Mouse (Mus musculus): Measurements from ENCODE around the gene Acot7. TPM values are rescaled to one million over a fixed set of nuclear protein-coding genes. Genes with fewer than 3 reads are reported as not detected.

Gene Acot7
- polyA plus RNA-seq, 1 experiment = 523 TPM

- H3K4me3 ChIP-seq (replicated peaks; ENCODE audit: insufficient read depth, low read depth, low read length) = no peak overlapping the region
- 61% methylated on average over 11 of the region's 11 CpGs for WGBS
- H3K27me3 ChIP-seq (ENCODE audit: control insufficient read depth, insufficient read depth, low read length) = no peaks in the 10 kb centered on the region
- no peak for DNase-seq
- H3K27ac ChIP-seq (ENCODE audit: insufficient read depth, low read length) = no peak overlapping the region; the same call in 1 of the 2 replicates
- TF ChIP-seq POLR2A (IDR thresholded peaks at IDR 0.05; ENCODE audit: borderline replicate concordance, insufficient read depth, low read length) (no peak), CTCF (IDR thresholded peaks at IDR 0.05; ENCODE audit: borderline replicate concordance, insufficient read depth, low read depth, low read length) (no peak)
- H3K4me1 ChIP-seq (ENCODE audit: control insufficient read depth, insufficient read depth, low read length) = peaks cover 41% of the 10 kb centered on the region
Observed at GRCm38 (mm10) chr4:152190096-152190653, 12.2 kb downstream of the Acot7 start.

- peak overlapping the region; percentile 35; the same call in 1 of the 2 replicates for H3K27ac ChIP-seq (ENCODE audit: insufficient read depth, low read length)
- no peaks in the 10 kb centered on the region for H3K27me3 ChIP-seq (ENCODE audit: control insufficient read depth, insufficient read depth, low read length)
- H3K4me1 ChIP-seq (ENCODE audit: control insufficient read depth, insufficient read depth, low read length) = peaks cover 36% of the 10 kb centered on the region
- no peak for DNase-seq
- no peak overlapping the region for H3K4me3 ChIP-seq (replicated peaks; ENCODE audit: insufficient read depth, low read depth, low read length)
- WGBS = 68% methylated on average over 5 of the region's 5 CpGs
- TF ChIP-seq CTCF (IDR thresholded peaks at IDR 0.05; ENCODE audit: borderline replicate concordance, insufficient read depth, low read depth, low read length) (no peak), POLR2A (IDR thresholded peaks at IDR 0.05; ENCODE audit: borderline replicate concordance, insufficient read depth, low read length) (no peak)
Observed at GRCm38 (mm10) chr4:152190701-152191100, 12.8 kb downstream of the Acot7 start.

GRCm38 (mm10) chr4:152192569-152192968 lies 14.6 kb downstream of the Acot7 start:
- Histone ChIP-seq H3K27me3 (ENCODE audit: control insufficient read depth, insufficient read depth, low read length) (no peaks in the 10 kb centered on the region), H3K4me1 (ENCODE audit: control insufficient read depth, insufficient read depth, low read length) (peaks cover 31% of the 10 kb centered on the region), H3K4me3 (replicated peaks; ENCODE audit: insufficient read depth, low read depth, low read length) (no peak overlapping the region), H3K27ac (ENCODE audit: insufficient read depth, low read length) (peak overlapping the region; percentile 29; the same call in 1 of the 2 replicates)
- TF ChIP-seq POLR2A (IDR thresholded peaks at IDR 0.05; ENCODE audit: borderline replicate concordance, insufficient read depth, low read length) = no peak
- TF ChIP-seq CTCF (IDR thresholded peaks at IDR 0.05; ENCODE audit: borderline replicate concordance, insufficient read depth, low read depth, low read length) = no peak
- WGBS = 36% methylated on average over 4 of the region's 4 CpGs
- no peak for DNase-seq

- Histone ChIP-seq H3K27me3 (ENCODE audit: control insufficient read depth, insufficient read depth, low read length) (no peaks in the 10 kb centered on the region), H3K4me3 (replicated peaks; ENCODE audit: insufficient read depth, low read depth, low read length) (no peak overlapping the region), H3K4me1 (ENCODE audit: control insufficient read depth, insufficient read depth, low read length) (peaks cover 28% of the 10 kb centered on the region), H3K27ac (ENCODE audit: insufficient read depth, low read length) (no peak overlapping the region)
- WGBS = 66% methylated on average over 3 of the region's 3 CpGs
- DNase-seq = peak; percentile 54 to 73
- TF ChIP-seq CTCF (IDR thresholded peaks at IDR 0.05; ENCODE audit: borderline replicate concordance, insufficient read depth, low read depth, low read length) = no peak
- TF ChIP-seq POLR2A (IDR thresholded peaks at IDR 0.05; ENCODE audit: borderline replicate concordance, insufficient read depth, low read length) = no peak
Observed at GRCm38 (mm10) chr4:152194476-152195175, 16.7 kb downstream of the Acot7 start.

GRCm38 (mm10) chr4:152196276-152196675 lies 18.3 kb downstream of the Acot7 start:
- no peaks in the 10 kb centered on the region for H3K27me3 ChIP-seq (ENCODE audit: control insufficient read depth, insufficient read depth, low read length)
- peaks cover 24% of the 10 kb centered on the region for H3K4me1 ChIP-seq (ENCODE audit: control insufficient read depth, insufficient read depth, low read length)
- DNase-seq = no peak
- H3K4me3 ChIP-seq (replicated peaks; ENCODE audit: insufficient read depth, low read depth, low read length) = no peak overlapping the region
- H3K27ac ChIP-seq (ENCODE audit: insufficient read depth, low read length) = no peak overlapping the region
- TF ChIP-seq CTCF (IDR thresholded peaks at IDR 0.05; ENCODE audit: borderline replicate concordance, insufficient read depth, low read depth, low read length) = no peak
- TF ChIP-seq POLR2A (IDR thresholded peaks at IDR 0.05; ENCODE audit: borderline replicate concordance, insufficient read depth, low read length) = no peak
- WGBS = 77% methylated on average over 9 of the region's 9 CpGs

DNA sequence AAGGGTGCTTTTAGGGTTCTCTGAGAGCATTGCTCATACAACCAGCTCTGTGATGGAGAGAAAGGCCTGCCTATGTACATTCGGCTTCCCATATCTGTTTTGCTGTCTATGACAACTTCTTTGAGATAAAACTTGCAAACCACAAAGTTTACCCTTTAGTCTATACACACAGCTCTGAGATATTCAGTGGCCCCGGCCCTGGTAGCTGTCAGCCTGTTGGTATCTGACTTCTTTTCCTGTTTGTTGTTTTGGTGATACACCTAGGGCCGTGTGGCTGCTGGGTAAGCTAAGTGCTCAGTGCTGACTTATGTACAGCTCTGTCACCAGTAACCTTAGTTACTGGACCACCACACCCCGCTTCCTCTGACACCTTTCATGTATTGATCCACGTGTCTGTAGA lies 19.6 kb downstream of the Acot7 start:
- Histone ChIP-seq H3K4me1 (ENCODE audit: control insufficient read depth, insufficient read depth, low read length) (peaks cover 32% of the 10 kb centered on the region), H3K4me3 (replicated peaks; ENCODE audit: insufficient read depth, low read depth, low read length) (no peak overlapping the region), H3K27me3 (ENCODE audit: control insufficient read depth, insufficient read depth, low read length) (no peaks in the 10 kb centered on the region), H3K27ac (ENCODE audit: insufficient read depth, low read length) (no peak overlapping the region)
- WGBS = 84% methylated on average over 5 of the region's 5 CpGs
- no peak for DNase-seq
- TF ChIP-seq POLR2A (IDR thresholded peaks at IDR 0.05; ENCODE audit: borderline replicate concordance, insufficient read depth, low read length) = no peak
- no peak for TF ChIP-seq CTCF (IDR thresholded peaks at IDR 0.05; ENCODE audit: borderline replicate concordance, insufficient read depth, low read depth, low read length)

GRCm38 (mm10) chr4:152199617-152200016 lies 21.7 kb downstream of the Acot7 start:
- TF ChIP-seq CTCF (IDR thresholded peaks at IDR 0.05; ENCODE audit: borderline replicate concordance, insufficient read depth, low read depth, low read length) (no peak), POLR2A (IDR thresholded peaks at IDR 0.05; ENCODE audit: borderline replicate concordance, insufficient read depth, low read length) (no peak)
- no peak overlapping the region for H3K4me3 ChIP-seq (replicated peaks; ENCODE audit: insufficient read depth, low read depth, low read length)
- no peak overlapping the region for H3K27ac ChIP-seq (ENCODE audit: insufficient read depth, low read length)
- no peaks in the 10 kb centered on the region for H3K27me3 ChIP-seq (ENCODE audit: control insufficient read depth, insufficient read depth, low read length)
- 63% methylated on average over 1 of the region's 1 CpGs for WGBS
- peaks cover 37% of the 10 kb centered on the region for H3K4me1 ChIP-seq (ENCODE audit: control insufficient read depth, insufficient read depth, low read length)
- DNase-seq = no peak

- H3K27ac ChIP-seq (ENCODE audit: insufficient read depth, low read length) = no peak overlapping the region
- TF ChIP-seq POLR2A (IDR thresholded peaks at IDR 0.05; ENCODE audit: borderline replicate concordance, insufficient read depth, low read length) (no peak), CTCF (IDR thresholded peaks at IDR 0.05; ENCODE audit: borderline replicate concordance, insufficient read depth, low read depth, low read length) (no peak)
Observed at GRCm38 (mm10) chr4:152201492-152201891, 23.6 kb downstream of the Acot7 start.

More at GRCm38 (mm10) chr4:152201492-152201891, 23.6 kb downstream of the Acot7 start:
- no peak for DNase-seq
- H3K4me3 ChIP-seq (replicated peaks; ENCODE audit: insufficient read depth, low read depth, low read length) = no peak overlapping the region
- WGBS = 59% methylated on average over 6 of the region's 6 CpGs
- peaks cover 46% of the 10 kb centered on the region for H3K4me1 ChIP-seq (ENCODE audit: control insufficient read depth, insufficient read depth, low read length)
- no peaks in the 10 kb centered on the region for H3K27me3 ChIP-seq (ENCODE audit: control insufficient read depth, insufficient read depth, low read length)
